Mouse (Mus musculus) liver, embryonic 16.5 days (tissue): ENCODE data around the gene Chsy1. TPM values are rescaled to one million over a fixed set of nuclear protein-coding genes. Genes with fewer than 3 reads are reported as not detected.

Experiments used
- ATAC-seq: fragments of 200-750 bp; cut with Nextera tagmentation; 2 replicates; pipeline ENCODE4 v1.8.0; 2017; ENCODE audit warnings: low read depth, mild to moderate bottlenecking, moderate number of reproducible peaks, moderate library complexity
- H3K27ac ChIP-seq: fragments of 300-500 bp; sonication (generic); 2 replicates; pipeline ENCODE4 v1.5.1; 2014; ENCODE audit warnings: mild to moderate bottlenecking, low read length
- H3K27me3 ChIP-seq: fragments of 300-500 bp; sonication (generic); 2 replicates; pipeline ENCODE4 v1.6.1; 2014; ENCODE audit warnings: low read depth, low read length, mixed read lengths; ENCODE audit not compliant: control insufficient read depth, insufficient read depth
- H3K36me3 ChIP-seq: fragments of 300-500 bp; sonication (generic); 2 replicates; pipeline ENCODE4 v1.6.1; 2014; ENCODE audit warnings: mild to moderate bottlenecking; ENCODE audit not compliant: control insufficient read depth, insufficient read depth
- H3K4me1 ChIP-seq: fragments of 300-500 bp; sonication (generic); 2 replicates; pipeline ENCODE4 v1.6.1; 2014; ENCODE audit warnings: low read depth, low read length, mixed read lengths; ENCODE audit not compliant: control insufficient read depth
- H3K4me2 ChIP-seq: fragments of 300-500 bp; sonication (generic); 2 replicates; pipeline ENCODE4 v1.6.1; 2014; ENCODE audit warnings: low read depth, low read length, mixed read lengths
- H3K4me3 ChIP-seq: fragments of 300-500 bp; sonication (generic); 2 replicates; pipeline ENCODE4 v1.5.1; 2014; ENCODE audit warnings: low read depth, mild to moderate bottlenecking, low read length
- H3K9ac ChIP-seq: fragments of 300-500 bp; sonication (generic); 2 replicates; pipeline ENCODE4 v1.6.1; 2014; ENCODE audit warnings: low read depth, low read length
- H3K9me3 ChIP-seq: fragments of 300-500 bp; sonication (generic); replicated peaks from 2 replicates; pipeline ENCODE4 v1.6.1; 2016; ENCODE audit warnings: low read length; ENCODE audit not compliant: control insufficient read depth
- WGBS: fragments of 180-500 bp; shearing (Covaris S2); extraction: QIAGEN DNeasy Blood & Tissue Kit; methylation state at CpG from one replicate; pipeline ENCODE4 v1.1.7; 2014; ENCODE audit not compliant: insufficient replicate concordance; 5-methylcytosine and 5-hydroxymethylcytosine counted together
- polyA plus RNA-seq: library from polyadenylated mRNA; unstranded; fragments of >200 nt; fragmentation: Nextera tagmentation; extraction: Ambion mirVana; gene quantifications from 2 replicates; pipeline ENCODE4 v1.2.1, GENCODE M21; 2015

Gene Chsy1
- polyA plus RNA-seq, 1 experiment from 2014 or later, result 4.9 TPM

DNA sequence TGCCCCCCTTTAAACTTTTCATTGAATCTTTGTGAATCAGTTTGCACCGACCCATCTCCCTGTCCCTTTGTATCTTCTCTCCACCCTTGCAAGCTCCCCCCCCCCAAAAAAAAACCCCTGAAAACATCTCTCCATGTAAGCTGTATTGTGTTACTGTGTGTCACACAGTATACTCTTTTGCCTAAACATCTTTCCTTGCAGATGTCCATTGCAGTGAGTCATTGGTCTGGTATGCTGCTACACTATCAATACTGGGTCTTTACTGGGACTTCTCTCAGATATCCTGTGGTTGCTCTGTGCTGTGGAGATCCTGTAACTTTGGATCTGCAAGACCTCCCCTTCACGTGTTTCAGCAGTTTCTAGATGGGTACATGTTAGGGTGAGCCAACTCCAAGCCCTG, 21.0 kb downstream of the Chsy1 start:
- H3K9me3 ChIP-seq, result no peaks in the 10 kb centered on the region
- no peak overlapping the region for H3K4me2 ChIP-seq
- no peak overlapping the region for H3K4me3 ChIP-seq
- no peaks in the 10 kb centered on the region for H3K27me3 ChIP-seq
- H3K4me1 ChIP-seq, result peaks cover 7% of the 10 kb centered on the region
- H3K9ac ChIP-seq, result no peak overlapping the region
- H3K27ac ChIP-seq, result no peak overlapping the region
- peaks cover 16% of the 10 kb centered on the region for H3K36me3 ChIP-seq
- 72% methylated on average over 2 of the region's 2 CpGs for WGBS
- ATAC-seq, result no peak

DNA sequence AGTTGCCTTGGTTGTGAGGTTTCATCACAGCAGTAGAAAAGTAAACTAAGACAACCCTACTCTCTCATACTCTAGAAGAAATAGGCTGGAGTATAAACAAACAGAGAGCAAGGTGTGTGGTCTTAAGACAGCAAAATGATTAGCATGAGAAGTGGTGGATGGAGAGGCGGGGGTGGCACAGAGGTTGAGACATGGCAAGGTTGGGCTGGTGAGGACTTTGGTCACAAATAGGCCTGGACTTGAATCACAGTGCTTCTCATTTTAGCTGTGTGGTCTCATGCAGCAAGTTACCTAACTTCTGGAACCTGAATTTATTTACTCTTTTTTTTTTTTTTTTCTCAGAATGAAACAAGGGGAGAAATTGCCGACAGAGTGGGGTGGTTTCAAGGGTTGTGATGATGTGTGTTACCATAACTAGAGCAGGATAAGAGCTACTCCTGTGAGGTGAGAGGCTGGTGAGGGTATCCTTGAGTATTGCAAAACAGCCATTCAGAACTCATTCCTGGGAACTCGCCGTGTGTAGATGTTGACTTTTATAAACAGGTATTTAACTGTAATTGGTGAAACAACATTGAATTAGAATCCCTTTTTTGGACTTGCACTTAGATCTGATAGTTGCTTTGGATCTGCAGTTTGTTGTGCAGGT, 22.6 kb downstream of the Chsy1 start:
- Histone ChIP-seq H3K4me2 (no peak overlapping the region), H3K9me3 (no peaks in the 10 kb centered on the region), H3K27ac (no peak overlapping the region), H3K9ac (no peak overlapping the region), H3K4me3 (no peak overlapping the region), H3K36me3 (peaks cover 9% of the 10 kb centered on the region; the same call in 1 of the 2 replicates), H3K4me1 (peaks cover 23% of the 10 kb centered on the region), H3K27me3 (no peaks in the 10 kb centered on the region)
- 67% methylated on average over 4 of the region's 4 CpGs for WGBS
- no peak for ATAC-seq

DNA sequence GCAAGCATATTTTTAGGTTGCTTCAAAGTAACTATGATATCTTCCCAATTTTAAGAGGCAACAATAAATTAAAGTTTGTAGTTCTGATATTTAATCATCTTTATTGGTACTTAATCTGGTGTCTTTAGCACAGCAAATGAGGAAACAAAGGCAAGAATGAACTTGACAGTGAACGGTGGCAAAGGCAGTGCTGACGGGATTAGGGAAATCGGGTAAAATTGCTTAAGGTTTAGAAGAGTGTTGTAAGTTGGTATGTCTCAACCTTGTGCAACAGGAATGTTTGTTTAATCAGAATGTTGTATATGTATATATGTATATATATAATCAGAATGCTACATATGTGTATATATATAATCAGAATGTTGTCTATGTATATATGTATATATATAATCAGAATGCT, 24.8 kb downstream of the Chsy1 start:
- Histone ChIP-seq H3K36me3 (peaks cover 7% of the 10 kb centered on the region; the same call in 1 of the 2 replicates), H3K27ac (no peak overlapping the region), H3K4me2 (no peak overlapping the region), H3K4me1 (peaks cover 32% of the 10 kb centered on the region), H3K4me3 (no peak overlapping the region), H3K27me3 (no peaks in the 10 kb centered on the region), H3K9me3 (no peaks in the 10 kb centered on the region), H3K9ac (no peak overlapping the region)
- ATAC-seq, result no peak
- WGBS, result 83% methylated on average over 3 of the region's 3 CpGs

DNA sequence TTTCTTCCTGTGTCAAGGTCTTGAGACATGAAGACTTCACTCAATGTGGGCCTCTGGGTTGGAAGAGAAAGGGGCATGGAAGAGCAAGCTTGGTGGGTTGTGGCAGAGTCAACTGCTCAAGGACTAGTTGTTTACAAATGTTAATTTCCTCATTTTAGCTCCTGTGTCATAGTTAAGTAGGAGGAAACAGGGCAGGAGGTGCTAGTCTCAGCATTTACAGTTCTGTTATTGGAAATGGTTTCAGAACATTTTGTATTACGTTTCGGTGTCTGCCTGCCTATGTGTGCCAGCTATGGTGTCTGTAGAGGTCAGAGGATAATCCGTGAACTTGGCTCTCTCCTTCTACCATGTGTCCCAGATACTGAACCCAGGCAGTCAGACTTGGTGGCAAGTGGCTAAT, 26.3 kb downstream of the Chsy1 start:
- Histone ChIP-seq H3K27ac (peak overlapping the region; percentile 39), H3K9me3 (no peaks in the 10 kb centered on the region), H3K9ac (no peak overlapping the region), H3K36me3 (peaks cover 4% of the 10 kb centered on the region; the same call in 1 of the 2 replicates), H3K27me3 (no peaks in the 10 kb centered on the region), H3K4me1 (peaks cover 36% of the 10 kb centered on the region), H3K4me2 (no peak overlapping the region), H3K4me3 (no peak overlapping the region)
- no peak for ATAC-seq
- WGBS, result 73% methylated on average over 3 of the region's 3 CpGs

DNA sequence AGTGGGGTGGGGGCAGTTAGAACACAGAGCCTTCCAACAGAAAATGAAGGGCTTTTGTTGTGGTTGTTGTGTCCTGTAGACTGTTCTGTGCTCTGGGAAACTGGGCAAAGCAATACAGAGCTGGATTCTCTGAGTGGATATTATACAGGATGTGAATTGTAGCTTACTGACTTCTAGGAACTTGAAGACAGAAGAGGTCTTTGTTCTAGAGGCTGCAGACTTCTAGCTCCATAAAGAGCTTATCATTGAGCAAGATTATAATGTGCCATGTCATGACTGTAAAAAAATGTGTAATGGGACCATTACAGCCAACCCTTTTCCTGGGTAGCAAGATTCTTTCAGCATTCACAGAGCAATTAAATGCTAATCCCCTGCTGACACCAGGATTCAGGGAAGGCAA, 26.9 kb downstream of the Chsy1 start:
- Histone ChIP-seq H3K9me3 (no peaks in the 10 kb centered on the region), H3K4me2 (no peak overlapping the region), H3K4me3 (no peak overlapping the region), H3K36me3 (no peaks in the 10 kb centered on the region), H3K9ac (no peak overlapping the region), H3K4me1 (peaks cover 39% of the 10 kb centered on the region), H3K27me3 (no peaks in the 10 kb centered on the region), H3K27ac (no peak overlapping the region; the same call in 1 of the 2 replicates)
- peak; percentile 35; the same call in 1 of the 2 replicates for ATAC-seq

DNA sequence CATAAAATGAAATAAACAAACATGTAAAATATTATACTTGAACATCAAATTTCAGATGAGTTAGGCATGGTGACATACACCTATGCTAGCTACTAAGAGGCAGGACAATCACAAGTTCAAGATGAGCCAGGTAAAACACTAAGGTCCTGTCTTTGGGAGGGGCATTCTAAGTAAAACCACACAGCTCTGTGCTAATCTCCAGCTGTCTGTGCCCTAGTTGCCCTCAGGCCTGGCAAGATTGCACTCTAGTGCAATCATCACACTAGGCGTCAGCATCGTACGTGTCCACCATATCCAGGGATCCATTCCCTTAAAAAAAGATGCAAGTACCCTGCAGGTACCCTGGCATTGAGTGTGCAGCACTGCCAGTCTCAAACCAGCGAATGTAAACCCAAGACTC, 28.0 kb downstream of the Chsy1 start:
- H3K4me1 ChIP-seq, result peaks cover 37% of the 10 kb centered on the region
- H3K9ac ChIP-seq, result no peak overlapping the region
- no peaks in the 10 kb centered on the region for H3K9me3 ChIP-seq
- no peak overlapping the region for H3K4me2 ChIP-seq
- 47% methylated on average over 4 of the region's 4 CpGs for WGBS
- no peak overlapping the region for H3K4me3 ChIP-seq
- H3K27me3 ChIP-seq, result no peaks in the 10 kb centered on the region
- no peak for ATAC-seq
- H3K36me3 ChIP-seq, result no peaks in the 10 kb centered on the region
- no peak overlapping the region for H3K27ac ChIP-seq

DNA sequence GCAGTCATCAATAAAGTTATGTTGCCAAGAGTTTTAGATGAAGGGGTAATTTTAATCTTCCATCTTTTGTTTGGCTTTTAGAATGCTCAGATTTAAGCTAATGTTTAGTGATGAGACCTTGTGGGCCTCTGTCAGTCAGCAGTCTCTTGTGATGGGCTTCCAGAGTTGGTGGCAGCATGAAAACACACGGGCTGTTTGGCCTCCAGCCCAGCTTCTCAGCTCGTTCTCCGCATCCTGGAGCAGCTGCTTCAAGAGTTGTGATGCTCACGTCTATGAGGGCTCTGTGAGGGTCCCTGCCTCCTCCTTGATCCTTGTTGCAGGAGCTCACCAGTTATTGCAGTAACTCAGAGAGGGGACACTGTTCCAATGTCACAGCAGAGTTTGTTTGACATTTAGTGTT, 29.0 kb downstream of the Chsy1 start:
- Histone ChIP-seq H3K36me3 (no peaks in the 10 kb centered on the region), H3K27me3 (no peaks in the 10 kb centered on the region), H3K27ac (no peak overlapping the region), H3K9me3 (no peaks in the 10 kb centered on the region), H3K4me3 (no peak overlapping the region), H3K4me1 (peaks cover 37% of the 10 kb centered on the region), H3K9ac (no peak overlapping the region), H3K4me2 (no peak overlapping the region)
- no peak for ATAC-seq
- 68% methylated on average over 4 of the region's 4 CpGs for WGBS

DNA sequence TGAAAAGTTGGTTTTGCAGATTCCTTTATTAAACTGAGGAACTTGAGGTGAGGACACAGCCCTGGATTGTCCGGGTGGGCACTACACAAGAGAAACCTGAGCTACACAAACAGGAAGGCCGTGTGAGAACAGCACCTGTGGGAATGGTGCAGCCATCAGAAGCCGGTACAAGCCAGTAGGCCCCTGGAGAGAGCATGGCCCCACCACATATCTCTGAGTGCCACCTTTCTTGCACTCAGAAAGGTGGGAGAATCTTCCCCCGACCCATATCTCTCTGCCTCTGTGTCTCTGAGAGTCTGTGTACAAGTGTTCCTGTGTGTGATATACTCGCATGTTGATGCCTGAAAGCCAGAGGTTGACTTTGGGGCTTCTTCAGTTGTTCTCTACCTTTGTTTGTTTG, 29.6 kb downstream of the Chsy1 start:
- no peak overlapping the region for H3K4me3 ChIP-seq
- H3K4me1 ChIP-seq, result peaks cover 37% of the 10 kb centered on the region
- 44% methylated on average over 5 of the region's 5 CpGs for WGBS
- no peaks in the 10 kb centered on the region for H3K9me3 ChIP-seq
- H3K27ac ChIP-seq, result no peak overlapping the region
- ATAC-seq, result no peak
- H3K4me2 ChIP-seq, result no peak overlapping the region
- H3K36me3 ChIP-seq, result no peaks in the 10 kb centered on the region
- no peak overlapping the region for H3K9ac ChIP-seq
- H3K27me3 ChIP-seq, result no peaks in the 10 kb centered on the region

DNA sequence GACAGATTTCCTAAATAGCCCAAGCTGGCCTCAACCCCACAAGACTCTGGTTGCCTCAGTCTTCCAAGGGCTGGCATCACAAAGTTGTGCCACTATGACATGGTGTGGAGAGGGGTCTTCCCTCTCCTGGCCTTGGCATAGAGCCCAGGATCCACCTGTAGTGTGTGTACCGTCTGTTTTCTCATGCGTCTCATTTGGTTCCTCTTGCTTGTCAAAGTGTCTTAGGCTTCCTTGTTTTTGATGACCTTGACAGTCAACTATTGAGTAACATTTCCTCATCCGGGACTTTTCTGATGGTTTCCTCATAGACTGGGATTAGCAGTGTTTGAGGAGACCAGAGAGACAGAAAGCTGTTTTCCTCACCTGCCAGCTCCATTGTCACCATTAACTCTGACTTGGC, 30.8 kb downstream of the Chsy1 start:
- no peaks in the 10 kb centered on the region for H3K27me3 ChIP-seq
- peaks cover 33% of the 10 kb centered on the region for H3K4me1 ChIP-seq
- WGBS, result 46% methylated on average over 3 of the region's 3 CpGs
- no peaks in the 10 kb centered on the region for H3K9me3 ChIP-seq
- no peak overlapping the region; the same call in 1 of the 2 replicates for H3K27ac ChIP-seq
- H3K4me3 ChIP-seq, result no peak overlapping the region
- H3K4me2 ChIP-seq, result no peak overlapping the region
- no peak overlapping the region for H3K9ac ChIP-seq
- ATAC-seq, result peak; percentile 22; the same call in 1 of the 2 replicates
- no peaks in the 10 kb centered on the region for H3K36me3 ChIP-seq
